16 mouse cellular contexts compared by ENCODE assay signal in genomic region chr11:95631301-95631700, GRCm38 (mm10). TPM values are rescaled to one million over a fixed set of nuclear protein-coding genes. Genes with fewer than 3 reads are reported as not detected.
A peak's percentile ranks its signal among the peaks of the same experiment; 100 is the strongest.
DNase-seq lines count a peak whose midpoint lies in the region; ATAC-seq and TF ChIP-seq lines count a peak whose summit lies in the region.
"Had no signal": no experiment of that assay in that cellular context is flagged by ENCODE, and none has a peak within 500 bp of the region (broad histone marks: within the 10 kb centered on the region; RNA-seq: fewer than 3 reads in every experiment).

No protein-coding gene starts in this region.

- H3K4me3 ChIP-seq in hindbrain, embryonic 12.5 days: no peak overlapping the region
- H3K4me3 ChIP-seq in hindbrain, postnatal 0 days (ENCODE audit: low read length): no peak overlapping the region
- no peak overlapping the region for H3K4me3 ChIP-seq in lung, adult 2 months (replicated peaks; ENCODE audit: extremely low read depth, low read depth, low read length)
- H3K4me3 ChIP-seq in limb, embryonic 10.5 days: no peak overlapping the region
- no peak overlapping the region for H3K4me3 ChIP-seq in midbrain, embryonic 14.5 days (replicated peaks; ENCODE audit: low read depth, low read length)
- H3K4me3 ChIP-seq: forebrain, embryonic 12.5 days; megakaryocyte, embryonic 14.5 days had no signal

- peaks cover 19% of the 10 kb centered on the region for H3K4me1 ChIP-seq in hindbrain, embryonic 12.5 days
- no peaks in the 10 kb centered on the region for H3K4me1 ChIP-seq in hindbrain, postnatal 0 days (ENCODE audit: insufficient read depth, low read length)
- no peaks in the 10 kb centered on the region for H3K4me1 ChIP-seq in lung, adult 2 months (ENCODE audit: control insufficient read depth, insufficient read depth, low read length)
- peaks cover 75% of the 10 kb centered on the region for H3K4me1 ChIP-seq in limb, embryonic 10.5 days
- no peaks in the 10 kb centered on the region for H3K4me1 ChIP-seq in midbrain, embryonic 14.5 days (ENCODE audit: control insufficient read depth, insufficient read depth, low read length)

- peak overlapping the region; percentile 30; the same call in 1 of the 2 replicates for H3K27ac ChIP-seq in hindbrain, embryonic 12.5 days
- no peak overlapping the region for H3K27ac ChIP-seq in hindbrain, postnatal 0 days
- peak overlapping the region; percentile 80 for H3K27ac ChIP-seq in limb, embryonic 10.5 days
- no peak overlapping the region for H3K27ac ChIP-seq in midbrain, embryonic 14.5 days (replicated peaks; ENCODE audit: low read depth, low read length)
- H3K27ac ChIP-seq: forebrain, embryonic 12.5 days had no signal

- no peak for TF ChIP-seq CTCF in hindbrain, postnatal 0 days (IDR thresholded peaks at IDR 0.05; ENCODE audit: low read depth)
- TF ChIP-seq CTCF in lung, adult 2 months (IDR thresholded peaks at IDR 0.05; ENCODE audit: insufficient read depth, low read length): no peak

- no peak for TF ChIP-seq POLR2A in lung, adult 2 months (IDR thresholded peaks at IDR 0.05; ENCODE audit: borderline replicate concordance, extremely low read depth, low read depth, low read length)

- H3K9ac ChIP-seq in hindbrain, embryonic 12.5 days: no peak overlapping the region
- no peak overlapping the region for H3K9ac ChIP-seq in hindbrain, postnatal 0 days (replicated peaks; ENCODE audit: low read length)
- H3K9ac ChIP-seq in midbrain, embryonic 14.5 days (replicated peaks; ENCODE audit: low read length): no peak overlapping the region
- H3K9ac ChIP-seq: forebrain, embryonic 12.5 days had no signal

- H3K36me3 ChIP-seq in hindbrain, embryonic 12.5 days: no peaks in the 10 kb centered on the region
- H3K36me3 ChIP-seq in hindbrain, postnatal 0 days (ENCODE audit: insufficient read depth, low read length): no peaks in the 10 kb centered on the region
- H3K36me3 ChIP-seq in limb, embryonic 10.5 days: no peaks in the 10 kb centered on the region
- no peaks in the 10 kb centered on the region for H3K36me3 ChIP-seq in midbrain, embryonic 14.5 days (ENCODE audit: control insufficient read depth, insufficient read depth, low read length)
- H3K36me3 ChIP-seq: forebrain, embryonic 12.5 days had no signal

- no peak for DNase-seq in hindbrain, postnatal 0 days (ENCODE audit: low spot score)
- DNase-seq in lung, postnatal 10 days: peak; percentile 30
- no peak for DNase-seq in lung, adult 2 months
- DNase-seq in limb, embryonic 10.5 days (ENCODE audit: low spot score): peak; percentile 80
- peak; percentile 36 for DNase-seq in yolk sac, embryonic 10.5 days (ENCODE audit: low spot score)
- no peak for DNase-seq in midbrain, embryonic 14.5 days
- no peak for DNase-seq in MN1 (ENCODE audit: low spot score)
- DNase-seq: adrenal gland, adult 8-10 months; cerebellum, postnatal 36 days; gastrocnemius, postnatal 14 days; heart, postnatal 10 days; right cerebral cortex, postnatal 4 days; thymus, adult 18-20 months had no signal

- 48% methylated on average over 4 of the region's 4 CpGs for WGBS in hindbrain, embryonic 12.5 days
- WGBS in hindbrain, postnatal 0 days: 84% methylated on average over 4 of the region's 4 CpGs
- 65% methylated on average over 4 of the region's 4 CpGs for WGBS in lung, adult 2 months
- 33% methylated on average over 4 of the region's 4 CpGs for WGBS in limb, embryonic 10.5 days
- 80% methylated on average over 4 of the region's 4 CpGs for WGBS in midbrain, embryonic 14.5 days

- no peak overlapping the region for H3K4me2 ChIP-seq in hindbrain, embryonic 12.5 days (replicated peaks)
- no peak overlapping the region for H3K4me2 ChIP-seq in hindbrain, postnatal 0 days (ENCODE audit: low read depth, low read length)
- H3K4me2 ChIP-seq in midbrain, embryonic 14.5 days (ENCODE audit: low read length): no peak overlapping the region
- H3K4me2 ChIP-seq: forebrain, embryonic 12.5 days had no signal

- H3K27me3 ChIP-seq in hindbrain, embryonic 12.5 days: peaks cover 6% of the 10 kb centered on the region; the same call in 1 of the 2 replicates
- H3K27me3 ChIP-seq in hindbrain, postnatal 0 days (ENCODE audit: insufficient read depth, low read length): no peaks in the 10 kb centered on the region
- H3K27me3 ChIP-seq in limb, embryonic 10.5 days (ENCODE audit: low read depth, poor library complexity, severe bottlenecking): peaks cover 29% of the 10 kb centered on the region
- H3K27me3 ChIP-seq in midbrain, embryonic 14.5 days (ENCODE audit: control insufficient read depth, insufficient read depth, low read length): no peaks in the 10 kb centered on the region

- ATAC-seq in hindbrain, embryonic 12.5 days (ENCODE audit: low FRiP score): no peak
- no peak for ATAC-seq in hindbrain, postnatal 0 days
- no peak for ATAC-seq in midbrain, embryonic 14.5 days (ENCODE audit: low FRiP score, low TSS enrichment)

- no peaks in the 10 kb centered on the region for H3K9me3 ChIP-seq in hindbrain, embryonic 12.5 days (replicated peaks)
- no peaks in the 10 kb centered on the region for H3K9me3 ChIP-seq in hindbrain, postnatal 0 days (ENCODE audit: low read length)
- H3K9me3 ChIP-seq in limb, embryonic 10.5 days (replicated peaks): no peaks in the 10 kb centered on the region
- no peaks in the 10 kb centered on the region for H3K9me3 ChIP-seq in midbrain, embryonic 14.5 days (ENCODE audit: control insufficient read depth, low read length)
- H3K9me3 ChIP-seq: forebrain, embryonic 12.5 days; megakaryocyte, embryonic 14.5 days had no signal

RNA-seq across cellular contexts. Expression of gene Phb, which starts 35.5 kb away (rescaled TPM):
- 186 and 188 TPM in 2 replicates for polyA plus RNA-seq in hindbrain, embryonic 12.5 days (2016; fragmentation: Nextera tagmentation; extraction: Ambion mirVana)
- 143 and 156 TPM in 2 replicates for total RNA-seq in hindbrain, postnatal 0 days (2014; rRNA removed)
- 197 and 214 TPM in 2 replicates for polyA plus RNA-seq in hindbrain, postnatal 0 days (2015; fragmentation: Nextera tagmentation; extraction: Ambion mirVana)
- 38.8 and 62.5 TPM in 2 replicates for polyA plus RNA-seq in lung, adult 2 months (2012; rRNA removed)
- 293 and 361 TPM in 2 replicates for polyA plus RNA-seq in limb, embryonic 10.5 days (2016; fragmentation: Nextera tagmentation; extraction: Ambion mirVana)
- 183 and 207 TPM in 2 replicates for polyA plus RNA-seq in midbrain, embryonic 14.5 days (2014; fragmentation: Nextera tagmentation; extraction: Ambion mirVana)

RNA-seq across cellular contexts. Expression of gene Ngfr, which starts 43.8 kb away (rescaled TPM):
- polyA plus RNA-seq in hindbrain, embryonic 12.5 days (2016; fragmentation: Nextera tagmentation; extraction: Ambion mirVana): 38.6 and 41.3 TPM in 2 replicates
- 53.2 and 66.9 TPM in 2 replicates for total RNA-seq in hindbrain, postnatal 0 days (2014; rRNA removed)
- polyA plus RNA-seq in hindbrain, postnatal 0 days (2015; fragmentation: Nextera tagmentation; extraction: Ambion mirVana): 25.4 and 31.0 TPM in 2 replicates
- 1.9 TPM in 2 replicates for polyA plus RNA-seq in lung, adult 2 months (2012; rRNA removed)
- polyA plus RNA-seq in limb, embryonic 10.5 days (2016; fragmentation: Nextera tagmentation; extraction: Ambion mirVana): 9.7 and 16.3 TPM in 2 replicates
- polyA plus RNA-seq in midbrain, embryonic 14.5 days (2014; fragmentation: Nextera tagmentation; extraction: Ambion mirVana): 8.4 and 13.7 TPM in 2 replicates

Comparison
In these comparisons a context has a peak if more than half of its experiments do, and no peak if none do; other contexts are left out.
1. H3K27ac ChIP-seq: peak in hindbrain, embryonic 12.5 days (single experiment) and limb, embryonic 10.5 days (single experiment); none in hindbrain, postnatal 0 days (single experiment) and midbrain, embryonic 14.5 days (single experiment).
2. DNase-seq: peak in lung, postnatal 10 days (single experiment), limb, embryonic 10.5 days (single experiment) and yolk sac, embryonic 10.5 days (single experiment); none in hindbrain, postnatal 0 days (single experiment), lung, adult 2 months (single experiment), midbrain, embryonic 14.5 days (single experiment) and MN1 (single experiment).